Mouse (Mus musculus) small intestine, adult 2 months (tissue): Measurements from ENCODE around the gene Plcg1. TPM values are rescaled to one million over a fixed set of nuclear protein-coding genes. Genes with fewer than 3 reads are reported as not detected.

Source experiments
- H3K27ac ChIP-seq: fragments of 200-500 bp; 2 replicates; pipeline ENCODE4 v1.5.1; 2012; ENCODE audit warnings: low read depth, low read length, control low read depth, inconsistent platforms; ENCODE audit not compliant: insufficient read depth
- H3K27me3 ChIP-seq: fragments of 200-500 bp; 2 replicates; pipeline ENCODE4 v1.6.1; 2012; ENCODE audit warnings: mild to moderate bottlenecking, moderate library complexity, low read length, inconsistent platforms; ENCODE audit not compliant: control insufficient read depth, insufficient read depth
- H3K36me3 ChIP-seq: fragments of 200-500 bp; 2 replicates; pipeline ENCODE4 v1.6.1; 2012; ENCODE audit warnings: mild to moderate bottlenecking, low read length, control low read depth, inconsistent platforms; ENCODE audit not compliant: control insufficient read depth, insufficient read depth
- H3K4me1 ChIP-seq: fragments of 200-500 bp; 2 replicates; pipeline ENCODE4 v1.6.1; 2012; ENCODE audit warnings: low read length, inconsistent platforms, mixed read lengths; ENCODE audit not compliant: control insufficient read depth, insufficient read depth, insufficient read length
- H3K4me3 ChIP-seq: fragments of 200-500 bp; 2 replicates; pipeline ENCODE4 v1.5.1; 2012; ENCODE audit warnings: low read depth, mild to moderate bottlenecking, control low read depth, inconsistent platforms, low read length, moderate library complexity
- CTCF ChIP-seq: fragments of 200-500 bp; IDR thresholded peaks from 2 replicates; pipeline ENCODE4 v1.5.1; 2012; ENCODE audit warnings: low read depth, mild to moderate bottlenecking, control low read depth, inconsistent platforms, low read length, moderate library complexity, mixed read lengths; ENCODE audit not compliant: insufficient replicate concordance, insufficient read length; ENCODE audit errors: extremely low read depth
- POLR2A ChIP-seq: fragments of 200-500 bp; IDR thresholded peaks from 2 replicates; pipeline ENCODE4 v1.6.1; 2012; ENCODE audit warnings: low read depth, mild to moderate bottlenecking, control low read depth, inconsistent platforms, low read length, moderate library complexity
- WGBS: fragments of 180-500 bp; shearing (Covaris S2); methylation state at CpG from one replicate; pipeline ENCODE4 v1.1.7; 2018; 5-methylcytosine and 5-hydroxymethylcytosine counted together
- polyA plus RNA-seq: library from polyadenylated mRNA; depleted of rRNA; stranded (reverse); fragments of >200 nt; gene quantifications from 2 replicates; pipeline ENCODE4 v1.2.3, GENCODE M21; 2012

The Plcg1 gene
- polyA plus RNA-seq, 1 experiment: 17.3 TPM

- TF ChIP-seq CTCF (no peak), POLR2A (no peak)
These were observed 39.3 kb downstream of the Plcg1 start for GRCm38 (mm10) chr2:160770409-160770808.

GRCm38 (mm10) chr2:160770871-160771270 lies 39.8 kb downstream of the Plcg1 start:
- Histone ChIP-seq H3K4me3 (no peak overlapping the region), H3K36me3 (no peaks in the 10 kb centered on the region; the same call in 1 of the 2 replicates), H3K27ac (no peak overlapping the region), H3K27me3 (no peaks in the 10 kb centered on the region), H3K4me1 (no peaks in the 10 kb centered on the region)
- no peak for TF ChIP-seq CTCF
- TF ChIP-seq POLR2A: no peak
- WGBS: 90% methylated on average over 1 of the region's 1 CpGs

More at GRCm38 (mm10) chr2:160770409-160770808, 39.3 kb downstream of the Plcg1 start:
- Histone ChIP-seq H3K4me1 (no peaks in the 10 kb centered on the region), H3K4me3 (no peak overlapping the region), H3K27me3 (no peaks in the 10 kb centered on the region), H3K27ac (no peak overlapping the region), H3K36me3 (no peaks in the 10 kb centered on the region)

DNA sequence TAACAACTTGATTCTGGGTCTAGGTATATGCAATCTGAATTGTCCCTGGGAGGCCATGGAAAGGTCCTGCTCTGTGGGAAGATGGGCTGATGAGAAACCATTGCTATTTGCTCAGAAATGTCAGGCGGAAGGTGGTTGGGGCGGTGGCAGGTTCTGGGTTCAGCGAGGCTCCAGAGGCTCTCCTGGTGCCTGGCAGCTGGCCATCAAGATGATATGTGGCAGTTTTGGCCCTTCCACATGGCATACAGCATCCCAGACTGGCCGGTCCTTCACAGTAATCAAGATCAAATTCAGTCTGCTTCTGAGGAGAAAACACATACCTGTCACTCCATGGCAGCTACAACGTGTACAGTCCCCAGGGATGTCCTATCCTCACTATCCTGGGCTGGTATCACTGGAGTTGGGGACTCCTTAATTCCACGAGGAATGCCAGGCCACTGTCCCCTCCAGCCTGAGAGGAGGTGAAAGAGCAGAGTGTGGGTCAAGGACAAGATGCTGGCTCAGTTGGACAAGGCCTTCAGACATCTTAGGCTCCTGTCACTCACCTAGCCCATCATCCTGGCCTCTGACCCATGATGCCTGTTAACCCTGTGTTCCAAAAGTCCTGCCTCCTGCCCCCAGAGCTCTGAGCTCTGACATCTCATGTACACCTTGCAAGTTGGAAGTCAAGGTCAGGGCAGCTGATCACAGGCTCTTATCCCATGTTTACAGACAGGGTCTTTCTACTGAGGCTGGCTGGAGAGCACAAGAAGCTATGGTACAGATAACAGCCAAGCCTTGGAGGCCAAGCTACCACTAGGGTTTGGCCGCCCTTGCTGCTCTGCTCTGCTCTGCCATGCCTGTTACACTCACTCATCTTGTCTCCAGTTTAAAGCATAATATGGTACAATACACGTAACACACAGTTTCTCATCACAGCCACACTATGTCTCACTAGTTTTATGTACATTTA lies 40.5 kb downstream of the Plcg1 start:
- 87% methylated on average over 8 of the region's 8 CpGs for WGBS
- Histone ChIP-seq H3K36me3 (no peaks in the 10 kb centered on the region; the same call in 1 of the 2 replicates), H3K27me3 (no peaks in the 10 kb centered on the region), H3K4me1 (no peaks in the 10 kb centered on the region), H3K4me3 (no peak overlapping the region), H3K27ac (no peak overlapping the region)
- no peak for TF ChIP-seq CTCF

DNA sequence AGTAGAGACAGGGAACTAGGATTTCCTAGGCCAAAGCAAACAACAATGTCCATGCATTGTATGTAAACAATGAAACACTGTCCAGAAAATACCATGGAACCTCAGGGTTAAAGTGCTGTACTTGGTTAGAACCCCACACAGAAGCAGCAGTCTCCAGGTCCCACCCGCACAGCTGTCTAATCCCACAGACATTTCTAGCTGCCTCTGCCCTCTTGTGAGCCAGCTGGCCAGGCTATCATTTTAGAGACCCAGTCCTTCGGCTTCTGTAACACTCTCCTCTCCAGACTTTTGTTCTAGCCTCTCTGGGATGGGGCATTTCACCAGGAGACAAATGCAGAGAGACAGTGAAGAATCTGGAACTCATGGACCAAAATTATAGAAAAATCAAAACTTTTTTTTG lies 46.9 kb downstream of the Plcg1 start:
- Histone ChIP-seq H3K27me3 (no peaks in the 10 kb centered on the region), H3K4me3 (no peak overlapping the region), H3K4me1 (no peaks in the 10 kb centered on the region), H3K36me3 (peaks cover 11% of the 10 kb centered on the region), H3K27ac (no peak overlapping the region)
- no peak for TF ChIP-seq POLR2A
- no peak for TF ChIP-seq CTCF
- 78% methylated on average over 2 of the region's 2 CpGs for WGBS

DNA sequence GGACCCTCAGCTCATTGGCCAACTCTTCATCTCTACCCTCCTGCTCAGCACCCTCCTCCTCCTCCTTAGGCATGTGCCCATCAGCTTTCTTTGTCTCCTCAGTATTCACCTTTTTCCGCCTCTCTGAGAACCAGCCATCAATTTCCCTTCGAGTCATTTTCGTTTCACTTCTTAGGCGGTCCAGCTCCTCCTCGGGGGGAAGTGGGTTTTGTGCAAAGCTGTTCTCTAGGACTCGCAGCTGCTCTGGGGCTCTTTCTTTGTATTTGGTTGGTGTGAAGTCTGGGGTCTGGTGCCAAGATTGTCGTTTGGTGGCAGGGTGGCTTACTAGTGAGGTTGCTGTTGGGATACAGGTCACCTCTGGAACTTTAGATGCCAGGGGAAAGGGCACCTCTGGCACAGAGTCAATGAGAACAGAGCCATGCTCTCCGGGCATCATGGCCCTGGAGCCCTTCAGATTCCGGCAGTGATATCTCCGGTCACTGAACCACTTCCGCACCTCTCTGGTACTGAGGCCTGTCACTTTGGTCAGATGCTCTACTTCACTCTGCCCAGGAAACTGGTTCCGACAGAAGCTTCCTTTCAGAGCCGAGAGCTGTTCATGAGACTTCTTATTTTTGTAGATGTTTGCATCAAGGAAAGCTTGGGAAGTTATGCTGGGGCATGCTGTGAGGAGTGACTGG lies 49.2 kb downstream of the Plcg1 start:
- no peak overlapping the region for H3K4me3 ChIP-seq
- no peaks in the 10 kb centered on the region for H3K4me1 ChIP-seq
- no peak for TF ChIP-seq POLR2A
- no peak for TF ChIP-seq CTCF
- H3K27me3 ChIP-seq: no peaks in the 10 kb centered on the region
- peaks cover 11% of the 10 kb centered on the region for H3K36me3 ChIP-seq
- H3K27ac ChIP-seq: no peak overlapping the region
- 90% methylated on average over 13 of the region's 13 CpGs for WGBS

- Histone ChIP-seq H3K4me3 (no peak overlapping the region), H3K27ac (no peak overlapping the region), H3K4me1 (no peaks in the 10 kb centered on the region), H3K27me3 (no peaks in the 10 kb centered on the region), H3K36me3 (peaks cover 11% of the 10 kb centered on the region)
- WGBS: 92% methylated on average over 2 of the region's 2 CpGs
- TF ChIP-seq POLR2A (no peak), CTCF (no peak)
These were observed 49.7 kb downstream of the Plcg1 start for GRCm38 (mm10) chr2:160780834-160781219.

DNA sequence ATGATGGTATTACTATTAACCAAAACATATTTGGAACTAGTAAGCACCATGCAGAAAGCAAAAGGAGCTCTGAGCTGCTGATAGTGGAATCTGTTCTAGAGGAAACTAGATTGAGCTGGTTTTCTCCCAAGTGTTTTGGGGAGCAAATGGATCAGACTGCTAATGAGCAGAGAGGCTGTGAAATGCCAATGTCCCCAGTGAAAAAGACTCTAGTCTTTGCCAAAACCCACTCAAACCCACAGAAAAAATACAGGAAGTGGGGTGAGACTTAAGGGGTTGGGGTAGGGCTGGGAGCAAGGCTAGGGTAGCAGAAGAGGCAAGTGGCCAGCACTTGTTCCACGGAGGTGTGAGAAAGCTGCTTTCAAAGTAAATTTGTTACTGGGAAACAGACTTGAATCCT lies 55.2 kb downstream of the Plcg1 start:
- Histone ChIP-seq H3K4me3 (no peak overlapping the region), H3K27ac (no peak overlapping the region), H3K4me1 (peaks cover 4% of the 10 kb centered on the region; the same call in 1 of the 2 replicates), H3K36me3 (peaks cover 3% of the 10 kb centered on the region; the same call in 1 of the 2 replicates), H3K27me3 (no peaks in the 10 kb centered on the region)
- WGBS: 75% methylated on average over 1 of the region's 1 CpGs
- TF ChIP-seq POLR2A: no peak
- TF ChIP-seq CTCF: no peak
